Mouse (Mus musculus) myocyte (in vitro differentiated cells): Measurements from ENCODE around the gene Ostn. TPM values are rescaled to one million over a fixed set of nuclear protein-coding genes. Genes with fewer than 3 reads are reported as not detected.

Experiments used
- H3K27me3 ChIP-seq: one replicate; pipeline ENCODE4 v1.6.1; 2011; ENCODE audit not compliant: control insufficient read depth, insufficient read depth, insufficient read length
- H3K36me3 ChIP-seq: one replicate; pipeline ENCODE4 v1.6.1; 2011; ENCODE audit not compliant: control insufficient read depth, insufficient read depth
- H3K4me2 ChIP-seq: one replicate; pipeline ENCODE4 v1.6.1; 2011; ENCODE audit warnings: low read depth, control low read depth
- H3K4me3 ChIP-seq: one replicate; pipeline ENCODE4 v1.5.1; 2011; ENCODE audit warnings: mild to moderate bottlenecking, control low read depth, moderate library complexity
- H3K79me2 ChIP-seq: one replicate; pipeline ENCODE4 v1.6.1; 2011; ENCODE audit not compliant: control insufficient read depth, insufficient read depth
- H3ac ChIP-seq: one replicate; pipeline ENCODE4 v1.6.1; 2011; ENCODE audit not compliant: control insufficient read depth, insufficient read length
- MAX ChIP-seq: IDR thresholded peaks from one replicate; pipeline ENCODE4 v1.6.1; 2011; ENCODE audit warnings: low read depth, mild to moderate bottlenecking, control low read depth
- polyA plus RNA-seq: library from polyadenylated mRNA; unstranded; fragments of >200 nt; fragmentation: generic; extraction: Trizol; gene quantifications from one replicate; pipeline ENCODE4 v1.2.1, GENCODE M21; 2012; ENCODE audit warnings: missing spikeins

The Ostn gene
- polyA plus RNA-seq, 1 experiment, result 1.4 TPM

- H3K4me2 ChIP-seq, result no peak overlapping the region
- no peaks in the 10 kb centered on the region for H3K27me3 ChIP-seq
- no peak overlapping the region for H3K4me3 ChIP-seq
- H3ac ChIP-seq, result no peak overlapping the region
- no peak for TF ChIP-seq MAX
- no peaks in the 10 kb centered on the region for H3K36me3 ChIP-seq
- peaks cover 95% of the 10 kb centered on the region for H3K79me2 ChIP-seq
These were observed 92.5 kb downstream of the Ostn start for GRCm38 (mm10) chr16:27399719-27400253.

Other genes with a start within 250 kb of the Ostn start
- gene Uts2b, start 62.8 kb downstream of the Ostn start, polyA plus RNA-seq, result not detected
- 13.8 TPM for gene Ccdc50, start 81.4 kb downstream of the Ostn start, polyA plus RNA-seq